21 mouse cellular contexts compared by ENCODE assay signal in the genomic region with DNA sequence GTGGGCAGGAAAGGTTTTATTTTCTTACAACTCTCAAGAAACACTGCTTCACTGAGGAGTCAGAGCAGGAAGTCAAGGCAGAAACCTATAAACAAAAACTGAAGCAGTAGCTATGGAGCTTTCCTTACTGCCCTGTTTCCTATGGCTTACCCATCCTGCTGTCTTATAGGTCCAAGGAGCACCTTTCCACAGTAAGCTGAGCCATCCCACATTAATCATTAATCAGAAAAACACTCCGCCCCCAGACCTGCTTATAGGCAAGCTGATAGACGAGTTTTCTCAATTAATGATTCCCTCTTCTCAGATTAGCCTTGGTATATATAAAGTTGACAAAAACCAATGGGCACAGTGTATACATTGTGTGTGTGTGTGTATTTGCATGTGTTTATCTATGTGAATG.
DNase-seq lines count a peak whose midpoint lies in the region; ATAC-seq and TF ChIP-seq lines count a peak whose summit lies in the region.
"Had no signal": no experiment of that assay in that cellular context is flagged by ENCODE, and none has a peak within 500 bp of the region (broad histone marks: within the 10 kb centered on the region; RNA-seq: fewer than 3 reads in every experiment).

No protein-coding gene starts in this region.

- H3K4me2 ChIP-seq in kidney, embryonic 15.5 days, result no peak overlapping the region
- H3K4me2 ChIP-seq in kidney, postnatal 0 days (ENCODE audit: low read length), result no peak overlapping the region
- H3K4me2 ChIP-seq in liver, postnatal 0 days (ENCODE audit: low read depth, low read length), result no peak overlapping the region
- no peak overlapping the region for H3K4me2 ChIP-seq in intestine, embryonic 16.5 days (ENCODE audit: low read depth, low read length)
- H3K4me2 ChIP-seq: embryonic facial prominence, embryonic 12.5 days; forebrain, embryonic 13.5 days; forebrain, embryonic 15.5 days had no signal

- TF ChIP-seq EP300 in liver, postnatal 0 days (IDR thresholded peaks at IDR 0.05; ENCODE audit: low read depth), result no peak

- no peaks in the 10 kb centered on the region for H3K36me3 ChIP-seq in kidney, embryonic 15.5 days
- no peaks in the 10 kb centered on the region for H3K36me3 ChIP-seq in kidney, postnatal 0 days (ENCODE audit: insufficient read depth, low read length)
- no peaks in the 10 kb centered on the region for H3K36me3 ChIP-seq in liver, adult 2 months (ENCODE audit: control insufficient read depth, insufficient read depth, low read length)
- H3K36me3 ChIP-seq in liver, postnatal 0 days (replicated peaks; ENCODE audit: insufficient read depth, low read length), result no peaks in the 10 kb centered on the region
- no peaks in the 10 kb centered on the region for H3K36me3 ChIP-seq in intestine, embryonic 16.5 days (ENCODE audit: control insufficient read depth, insufficient read depth, low read length)
- H3K36me3 ChIP-seq: embryonic facial prominence, embryonic 10.5 days; embryonic facial prominence, embryonic 12.5 days; forebrain, embryonic 15.5 days had no signal

- no peaks in the 10 kb centered on the region for H3K9me3 ChIP-seq in kidney, embryonic 15.5 days (replicated peaks)
- H3K9me3 ChIP-seq in kidney, postnatal 0 days (replicated peaks; ENCODE audit: low read length), result no peaks in the 10 kb centered on the region
- no peaks in the 10 kb centered on the region for H3K9me3 ChIP-seq in liver, postnatal 0 days (ENCODE audit: low read length)
- no peaks in the 10 kb centered on the region for H3K9me3 ChIP-seq in intestine, embryonic 16.5 days (ENCODE audit: control insufficient read depth, low read length)
- H3K9me3 ChIP-seq: embryonic facial prominence, embryonic 10.5 days; embryonic facial prominence, embryonic 12.5 days; forebrain, embryonic 13.5 days; forebrain, embryonic 15.5 days had no signal

- H3K79me2 ChIP-seq in liver, adult 2 months (ENCODE audit: control insufficient read depth, insufficient read depth, low read length), result no peaks in the 10 kb centered on the region

- TF ChIP-seq POLR2A in liver, adult 2 months (IDR thresholded peaks at IDR 0.05; ENCODE audit: extremely low read depth, insufficient read depth, low read length), result no peak

- no peaks in the 10 kb centered on the region for H3K4me1 ChIP-seq in kidney, embryonic 15.5 days
- no peaks in the 10 kb centered on the region for H3K4me1 ChIP-seq in kidney, postnatal 0 days (replicated peaks; ENCODE audit: insufficient read depth, low read length)
- H3K4me1 ChIP-seq in liver, adult 2 months (ENCODE audit: control insufficient read depth, insufficient read depth, low read length), result no peaks in the 10 kb centered on the region
- no peaks in the 10 kb centered on the region; the same call in 1 of the 2 replicates for H3K4me1 ChIP-seq in liver, postnatal 0 days (ENCODE audit: insufficient read depth)
- no peaks in the 10 kb centered on the region for H3K4me1 ChIP-seq in intestine, embryonic 16.5 days (ENCODE audit: control insufficient read depth, insufficient read depth, low read length)
- H3K4me1 ChIP-seq: embryonic facial prominence, embryonic 10.5 days; embryonic facial prominence, embryonic 12.5 days; forebrain, embryonic 13.5 days had no signal

- 64% methylated on average over 2 of the region's 2 CpGs for WGBS in kidney, embryonic 15.5 days
- 54% methylated on average over 2 of the region's 2 CpGs for WGBS in kidney, postnatal 0 days
- WGBS in liver, adult 2 months, result 53% methylated on average over 2 of the region's 2 CpGs
- 64% methylated on average over 2 of the region's 2 CpGs for WGBS in liver, postnatal 0 days (ENCODE audit: insufficient replicate concordance)
- 55% methylated on average over 2 of the region's 2 CpGs for WGBS in intestine, embryonic 16.5 days

- no peaks in the 10 kb centered on the region for H3K27me3 ChIP-seq in kidney, embryonic 15.5 days
- no peaks in the 10 kb centered on the region for H3K27me3 ChIP-seq in kidney, postnatal 0 days (ENCODE audit: insufficient read depth, low read length)
- no peaks in the 10 kb centered on the region for H3K27me3 ChIP-seq in liver, adult 2 months (ENCODE audit: control insufficient read depth, insufficient read depth, low read length)
- no peaks in the 10 kb centered on the region for H3K27me3 ChIP-seq in liver, postnatal 0 days (ENCODE audit: insufficient read depth, low read length)
- H3K27me3 ChIP-seq in intestine, embryonic 16.5 days (replicated peaks; ENCODE audit: control insufficient read depth, insufficient read depth, low read length), result no peaks in the 10 kb centered on the region
- H3K27me3 ChIP-seq: embryonic facial prominence, embryonic 12.5 days; forebrain, embryonic 13.5 days; forebrain, embryonic 15.5 days had no signal

- H3K27ac ChIP-seq in kidney, embryonic 15.5 days, result no peak overlapping the region
- H3K27ac ChIP-seq in kidney, postnatal 0 days, result no peak overlapping the region
- H3K27ac ChIP-seq in liver, adult 2 months (replicated peaks; ENCODE audit: insufficient read depth, low read depth, low read length), result no peak overlapping the region
- no peak overlapping the region for H3K27ac ChIP-seq in liver, postnatal 0 days (ENCODE audit: low read depth)
- H3K27ac ChIP-seq in intestine, embryonic 16.5 days (ENCODE audit: low read length), result no peak overlapping the region
- H3K27ac ChIP-seq: embryonic facial prominence, embryonic 10.5 days; embryonic facial prominence, embryonic 12.5 days; forebrain, embryonic 13.5 days; forebrain, embryonic 15.5 days had no signal

- no peak overlapping the region for H3K4me3 ChIP-seq in kidney, embryonic 15.5 days (replicated peaks)
- H3K4me3 ChIP-seq in kidney, postnatal 0 days (replicated peaks; ENCODE audit: low read depth, low read length), result no peak overlapping the region
- no peak overlapping the region for H3K4me3 ChIP-seq in liver, adult 2 months (ENCODE audit: insufficient read depth, low read depth, low read length)
- H3K4me3 ChIP-seq in liver, postnatal 0 days (ENCODE audit: low read depth, low read length), result no peak overlapping the region
- H3K4me3 ChIP-seq in intestine, embryonic 16.5 days (ENCODE audit: low read length), result no peak overlapping the region
- H3K4me3 ChIP-seq: embryonic facial prominence, embryonic 10.5 days; embryonic facial prominence, embryonic 12.5 days; forebrain, embryonic 13.5 days; forebrain, embryonic 15.5 days had no signal

- TF ChIP-seq CTCF in kidney, postnatal 0 days (IDR thresholded peaks at IDR 0.05; ENCODE audit: low read depth), result no peak
- TF ChIP-seq CTCF in liver, adult 2 months (IDR thresholded peaks at IDR 0.05; ENCODE audit: low read depth, low read length), result no peak
- TF ChIP-seq CTCF in liver, postnatal 0 days (IDR thresholded peaks at IDR 0.05; ENCODE audit: low read depth), result no peak

- ATAC-seq in kidney, embryonic 15.5 days (replicated peaks; ENCODE audit: low FRiP score), result peak; percentile 77
- peak; percentile 72 for ATAC-seq in kidney, postnatal 0 days (replicated peaks; ENCODE audit: low FRiP score, low read depth)
- ATAC-seq in liver, postnatal 0 days, result no peak
- peak; percentile 87 for ATAC-seq in intestine, embryonic 16.5 days
- ATAC-seq: activated CD4-positive, CD25-positive, alpha-beta regulatory T cell, adult 4 months; forebrain, embryonic 13.5 days; forebrain, embryonic 15.5 days had no signal

- no peak overlapping the region for H3K9ac ChIP-seq in kidney, embryonic 15.5 days
- H3K9ac ChIP-seq in kidney, postnatal 0 days (ENCODE audit: low read depth, low read length), result no peak overlapping the region
- no peak overlapping the region for H3K9ac ChIP-seq in liver, adult 2 months (ENCODE audit: low read depth, low read length)
- no peak overlapping the region for H3K9ac ChIP-seq in liver, postnatal 0 days (replicated peaks)
- H3K9ac ChIP-seq in intestine, embryonic 16.5 days (ENCODE audit: low read depth, low read length), result no peak overlapping the region
- H3K9ac ChIP-seq: embryonic facial prominence, embryonic 12.5 days; forebrain, embryonic 13.5 days; forebrain, embryonic 15.5 days had no signal

- no peak for DNase-seq in kidney, adult 8-10 months
- no peak for DNase-seq in kidney, postnatal 0 days (ENCODE audit: low spot score)
- DNase-seq in kidney, postnatal 10 days, result no peak
- DNase-seq in liver, adult 2 months (ENCODE audit: extremely low read depth, low read depth, low spot score), result peak; percentile 7
- no peak for DNase-seq in liver, postnatal 0 days
- no peak for DNase-seq in layer of hippocampus, adult 9-10 months (ENCODE audit: low spot score)
- DNase-seq: adrenal gland, adult 8-10 months; adrenal gland, postnatal 14 days; adrenal gland, postnatal 36 days; cerebellum, adult 11-12 months; cerebellum, adult 2 months; cerebellum, adult 9-10 months; cerebellum, postnatal 10 days; cerebellum, postnatal 25 days had no signal
